Mouse (Mus musculus) CH12.LX (cell line): ENCODE data around the gene Gm10964. TPM values are rescaled to one million over a fixed set of nuclear protein-coding genes. Genes with fewer than 3 reads are reported as not detected.

Experiments used
- DNase-seq: peaks from one replicate; pipeline ENCODE4 v3.0.0-alpha.2; 2013; ENCODE audit errors: extremely low read depth
- H3K27ac ChIP-seq: 2 replicates; pipeline ENCODE4 v1.5.1; 2012; ENCODE audit warnings: low read depth, mild to moderate bottlenecking, control low read depth, moderate library complexity; ENCODE audit not compliant: insufficient read depth
- H3K27me3 ChIP-seq: replicated peaks from 2 replicates; pipeline ENCODE3; 2012; ENCODE audit warnings: inconsistent platforms
- H3K36me3 ChIP-seq, 2 experiments: replicated peaks in 1 of 2; 2 replicates each; pipeline versions ENCODE3 to v1.6.1; 2012; ENCODE audit warnings: inconsistent platforms in 1 of 2, low read length in 1 of 2, mild to moderate bottlenecking in 1 of 2, mixed read lengths in 1 of 2, moderate library complexity in 1 of 2; ENCODE audit not compliant: control insufficient read depth in 1 of 2, insufficient read depth in 1 of 2
- H3K4me1 ChIP-seq, 2 experiments: 2 replicates each; pipeline ENCODE4 v1.6.1; 2012; ENCODE audit warnings: inconsistent platforms in 1 of 2, moderate library complexity in 1 of 2; ENCODE audit not compliant: insufficient read depth in 2 of 2, control insufficient read depth in 1 of 2
- H3K4me2 ChIP-seq: 2 replicates; pipeline ENCODE4 v1.6.1; 2012; ENCODE audit warnings: low read depth, mild to moderate bottlenecking, control low read depth; ENCODE audit not compliant: poor library complexity, insufficient read depth, severe bottlenecking
- H3K4me3 ChIP-seq, 3 experiments: fragments of 150-350 bp in 1 of 3; sonication (generic) in 1 of 3; replicated peaks in 1 of 3; 2 replicates each; pipeline versions ENCODE3 to v1.5.1; 2011 to 2012; ENCODE audit warnings: low read depth in 2 of 3, low read length in 2 of 3, mild to moderate bottlenecking in 2 of 3, moderate library complexity in 2 of 3, control low read depth in 1 of 3, improper control_type of control experiment in 1 of 3, inconsistent platforms in 1 of 3, mixed read lengths in 1 of 3; ENCODE audit not compliant: poor library complexity in 1 of 3
- H3K79me2 ChIP-seq: replicated peaks from 2 replicates; pipeline ENCODE4 v1.6.1; 2012; ENCODE audit warnings: mild to moderate bottlenecking, moderate library complexity; ENCODE audit not compliant: control insufficient read depth, poor library complexity, insufficient read depth, severe bottlenecking; ENCODE audit errors: extremely low read depth
- H3K9ac ChIP-seq: 2 replicates; pipeline ENCODE4 v1.6.1; 2012; ENCODE audit warnings: low read depth, mild to moderate bottlenecking, control low read depth, moderate library complexity; ENCODE audit not compliant: insufficient read depth
- H3K9me3 ChIP-seq: replicated peaks from 2 replicates; pipeline ENCODE3; 2012; ENCODE audit warnings: low read length, inconsistent platforms, mixed read lengths
- BHLHE40 ChIP-seq: IDR thresholded peaks from 2 replicates; pipeline ENCODE4 v1.6.1; 2011; ENCODE audit warnings: mild to moderate bottlenecking, low read depth, low read length, improper control_type of control experiment
- CHD1 ChIP-seq: IDR thresholded peaks from 2 replicates; pipeline ENCODE4 v1.6.1; 2012; ENCODE audit warnings: low read depth, low read length, improper control_type of control experiment, inconsistent platforms
- CHD2 ChIP-seq: IDR thresholded peaks from 2 replicates; pipeline ENCODE4 v1.6.1; 2011; ENCODE audit warnings: low read length, improper control_type of control experiment
- E2F4 ChIP-seq: IDR thresholded peaks from 2 replicates; pipeline ENCODE4 v1.6.1; 2011; ENCODE audit warnings: low read depth, low read length, improper control_type of control experiment; ENCODE audit not compliant: insufficient replicate concordance
- ELF1 ChIP-seq: IDR thresholded peaks from 2 replicates; pipeline ENCODE4 v1.6.1; 2014; ENCODE audit warnings: low read depth, mild to moderate bottlenecking, inconsistent platforms, low read length, improper control_type of control experiment
- GABPA ChIP-seq: IDR thresholded peaks from 2 replicates; pipeline ENCODE4 v1.6.1; 2012; ENCODE audit warnings: low read depth, low read length, improper control_type of control experiment, inconsistent platforms; ENCODE audit not compliant: insufficient replicate concordance
- IRF4 ChIP-seq: IDR thresholded peaks from 2 replicates; pipeline ENCODE4 v1.6.1; 2014; ENCODE audit warnings: low read depth, mild to moderate bottlenecking, inconsistent platforms, low read length, improper control_type of control experiment
- JUND ChIP-seq: conservative IDR thresholded peaks from 2 replicates; pipeline ENCODE4 v1.6.1; 2011; ENCODE audit warnings: low read depth, low read length, improper control_type of control experiment
- MAFK ChIP-seq: IDR thresholded peaks from 2 replicates; pipeline ENCODE4 v1.6.1; 2011; ENCODE audit warnings: low read length, improper control_type of control experiment; ENCODE audit not compliant: insufficient replicate concordance
- MXI1 ChIP-seq: IDR thresholded peaks from 2 replicates; pipeline ENCODE4 v1.6.1; 2011; ENCODE audit warnings: mild to moderate bottlenecking, low read depth, low read length, improper control_type of control experiment
- POLR2A ChIP-seq: IDR thresholded peaks from 2 replicates; pipeline ENCODE4 v1.6.1; 2011; ENCODE audit warnings: low read depth, mild to moderate bottlenecking, improper control_type of control experiment, low read length
- POLR2AphosphoS2 ChIP-seq: IDR thresholded peaks from 2 replicates; pipeline ENCODE4 v1.6.1; 2011; ENCODE audit warnings: low read depth, low read length, improper control_type of control experiment
- RAD21 ChIP-seq: IDR thresholded peaks from 2 replicates; pipeline ENCODE4 v1.6.1; 2011; ENCODE audit warnings: low read depth, mild to moderate bottlenecking, low read length, improper control_type of control experiment, moderate library complexity
- SIN3A ChIP-seq: IDR thresholded peaks from 2 replicates; pipeline ENCODE4 v1.6.1; 2012; ENCODE audit warnings: low read length, improper control_type of control experiment, inconsistent platforms
- USF1 ChIP-seq: IDR thresholded peaks from 2 replicates; pipeline ENCODE4 v1.6.1; 2014; ENCODE audit warnings: low read depth, mild to moderate bottlenecking, inconsistent platforms, low read length, improper control_type of control experiment
- ZC3H11A ChIP-seq: IDR thresholded peaks from 2 replicates; pipeline ENCODE4 v1.6.1; 2012; ENCODE audit warnings: low read depth, mild to moderate bottlenecking, inconsistent platforms, low read length, improper control_type of control experiment
- ZKSCAN1 ChIP-seq: IDR thresholded peaks from 2 replicates; pipeline ENCODE4 v1.6.1; 2012; ENCODE audit warnings: low read depth, inconsistent platforms, low read length, improper control_type of control experiment, borderline replicate concordance
- ZMIZ1 ChIP-seq: IDR thresholded peaks from 2 replicates; pipeline ENCODE4 v1.6.1; 2012; ENCODE audit warnings: low read depth, mild to moderate bottlenecking, inconsistent platforms, low read length, improper control_type of control experiment
- ZNF384 ChIP-seq: IDR thresholded peaks from 2 replicates; pipeline ENCODE4 v1.6.1; 2012; ENCODE audit warnings: low read depth, low read length, improper control_type of control experiment, inconsistent platforms
- dilution Hi-C: fragments of 300-500 bp; cut with MboI; formaldehyde crosslinking; loops from 2 replicates; pipeline ENCODE4 v1.14.3; 2020; ENCODE audit warnings: low sequenced_read_pairs; ENCODE audit not compliant: extremely low pct_unique_long_range_greater_than_20kb, extremely low pct_ligation_motif_present
- in situ Hi-C: fragments of 300-500 bp; cut with MboI; formaldehyde crosslinking; loops from 3 replicates; pipeline ENCODE4 v1.14.3; 2019; ENCODE audit warnings: low sequenced_read_pairs, low pct_ligation_motif_present, low pct_unique_long_range_greater_than_20kb, mixed read lengths
- polyA plus RNA-seq: library from polyadenylated mRNA; unstranded; fragments of >175 nt; gene quantifications from 2 replicates; pipeline ENCODE4 v1.2.1, GENCODE M21; 2012; ENCODE audit warnings: low read depth; ENCODE audit not compliant: insufficient read length
- total RNA-seq, 2 experiments: library from RNA; depleted of rRNA; stranded (reverse); fragments of 300-350 nt in 1 of 2; fragments of >200 nt in 1 of 2; gene quantifications; 2 replicates each; pipeline ENCODE4 v1.2.3; 2012 to 2014

Gene Gm10964
- total and polyA plus RNA-seq, 3 experiments: not detected

DNA sequence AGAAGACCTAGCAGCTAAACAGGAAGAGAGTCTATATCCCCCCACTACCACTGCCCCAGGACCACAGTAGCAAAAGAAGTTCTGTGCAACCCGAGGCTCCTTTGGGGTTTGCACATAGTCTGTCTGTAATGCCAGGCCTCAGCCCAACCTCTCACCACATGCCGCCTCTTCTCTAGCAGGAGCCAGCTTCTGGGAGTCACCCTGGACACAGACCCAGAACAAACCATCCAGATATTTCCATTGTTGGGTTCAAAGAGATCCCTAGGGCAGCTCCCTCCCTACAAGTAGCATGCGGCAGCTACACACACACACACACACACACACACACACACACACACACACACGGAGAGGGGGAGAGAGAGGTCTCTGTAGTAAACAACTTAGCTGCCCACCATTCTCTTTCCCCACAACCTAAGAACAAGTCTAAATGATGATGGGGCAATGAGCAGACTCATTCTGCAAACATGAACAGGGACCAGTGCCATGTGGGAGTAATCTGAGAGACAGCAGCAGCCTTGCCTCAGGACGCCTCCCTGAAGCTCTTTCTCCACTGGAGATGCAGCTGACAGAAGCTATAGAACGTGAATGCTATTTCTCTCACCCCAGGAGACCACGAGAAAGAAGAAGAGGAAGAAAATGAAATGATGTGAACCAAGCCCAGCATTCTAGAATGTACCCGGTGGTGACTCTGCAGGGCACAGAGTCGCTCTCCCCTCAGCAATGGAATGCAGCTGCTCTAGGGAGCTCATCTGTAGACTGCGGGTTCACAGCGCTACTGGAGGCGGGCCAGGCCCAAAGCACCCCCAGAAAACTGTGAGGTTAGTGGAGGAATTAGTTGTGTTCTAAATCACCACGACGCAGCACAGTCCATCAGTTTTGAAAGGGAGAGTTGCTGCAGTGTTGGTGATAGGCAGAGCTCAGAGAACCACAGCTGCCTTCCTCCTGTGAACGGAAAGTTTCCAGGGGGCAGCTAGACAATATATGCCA, 22.1 kb upstream of the Gm10964 start:
- Histone ChIP-seq H3K4me1 (peaks cover 8 to 17% of the 10 kb centered on the region in 2 experiments; a peak in 3 of 4 replicates), H3K4me3 (no peak overlapping the region), H3K9ac (no peak overlapping the region), H3K27me3 (no peaks in the 10 kb centered on the region), H3K79me2 (no peaks in the 10 kb centered on the region), H3K27ac (no peak overlapping the region), H3K9me3 (peaks cover 2% of the 10 kb centered on the region), H3K36me3 (no peaks in the 10 kb centered on the region), H3K4me2 (no peak overlapping the region)
- dilution Hi-C loops (no loop called here), in situ Hi-C loops (no loop called here)
- TF ChIP-seq ZNF384 (no peak), POLR2A (no peak), RAD21 (no peak), IRF4 (no peak), GABPA (no peak), ZC3H11A (no peak), CHD1 (no peak), SIN3A (no peak), POLR2AphosphoS2 (no peak), MAFK (no peak), ZMIZ1 (no peak), ZKSCAN1 (no peak)
- no peak for DNase-seq

DNA sequence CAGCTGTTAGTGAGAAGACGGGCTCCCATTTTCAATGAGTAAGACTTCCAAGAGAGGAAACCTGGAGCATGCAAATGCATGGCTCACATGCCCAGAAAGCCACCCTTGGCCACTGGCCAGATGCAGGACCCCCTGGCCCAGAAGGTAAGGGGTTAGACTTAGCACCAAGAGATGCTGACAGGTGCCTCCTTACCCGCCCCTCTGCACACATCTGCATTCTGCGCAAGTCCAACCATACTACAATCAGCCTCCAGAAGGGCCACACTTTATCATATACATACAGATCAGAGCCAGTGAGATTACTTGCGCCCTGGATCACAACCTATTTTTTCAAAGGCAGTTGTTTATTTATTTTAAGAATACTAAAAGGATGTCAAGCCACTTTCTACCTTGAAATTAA, 20.4 kb upstream of the Gm10964 start:
- DNase-seq: no peak
- Histone ChIP-seq H3K79me2 (no peaks in the 10 kb centered on the region), H3K4me2 (no peak overlapping the region), H3K4me3 (no peak overlapping the region), H3K27me3 (no peaks in the 10 kb centered on the region)
- dilution Hi-C loops: no loop called here
- TF ChIP-seq JUND (no peak), POLR2A (no peak), IRF4 (no peak), MXI1 (no peak), CHD2 (no peak), POLR2AphosphoS2 (no peak), GABPA (no peak), BHLHE40 (no peak), USF1 (no peak), E2F4 (no peak), MAFK (no peak), ELF1 (no peak)
- TF ChIP-seq, all 38 proteins: peak for 0
- no peak overlapping the region for H3K27ac ChIP-seq
- in situ Hi-C loops: no loop called here
- peaks cover 2% of the 10 kb centered on the region for H3K9me3 ChIP-seq
- no peaks in the 10 kb centered on the region for H3K36me3 ChIP-seq
- peaks cover 8 to 17% of the 10 kb centered on the region in 2 experiments; a peak in 3 of 4 replicates for H3K4me1 ChIP-seq
- H3K9ac ChIP-seq: no peak overlapping the region
